Mouse (Mus musculus) stomach, postnatal 0 days (tissue): ENCODE measurements around the gene Agbl4.

ENCODE experiments used
- CTCF ChIP-seq: IDR thresholded peaks from 2 replicates; pipeline ENCODE4 v1.5.1; 2016; ENCODE audit warnings: antibody characterized with exemption, low read depth, mild to moderate bottlenecking, moderate library complexity
- EP300 ChIP-seq: optimal IDR thresholded peaks from 2 replicates; pipeline ENCODE3; 2016; ENCODE audit warnings: antibody characterized with exemption

GRCm38 (mm10) chr4:111544684-111545083 lies 1147.2 kb downstream of the Agbl4 start:
- TF ChIP-seq CTCF (no peak), EP300 (no peak)
